Mouse (Mus musculus): ENCODE results near the gene Entpd6.

Entpd6 gene

DNA sequence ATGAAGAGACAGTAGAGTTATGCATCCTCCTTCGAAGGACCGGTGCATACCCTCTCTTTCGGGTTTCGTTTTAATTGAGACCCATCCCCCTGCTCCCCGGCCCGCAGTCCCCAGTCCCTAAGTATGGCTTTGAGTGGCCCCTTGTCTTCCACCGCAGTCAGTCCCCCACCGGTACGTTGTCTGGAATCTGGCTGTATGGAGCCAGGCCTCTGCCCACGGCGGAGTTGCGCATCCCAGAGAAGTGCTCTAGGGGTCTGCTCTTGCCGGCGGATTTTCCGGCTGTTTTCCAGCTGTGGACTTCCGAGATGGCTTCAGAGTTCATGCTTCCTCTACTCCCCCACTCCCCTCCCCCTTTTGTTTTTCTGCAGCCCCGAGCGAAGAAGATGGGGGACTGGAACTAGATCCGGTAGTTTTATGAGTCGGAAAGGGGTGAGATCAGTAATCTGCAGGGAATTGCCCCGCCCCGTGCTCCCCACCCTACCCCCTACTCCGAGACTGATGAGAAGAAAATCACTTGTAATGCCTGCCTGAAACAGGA lies 38.5 kb downstream of the Entpd6 start:
- peak; percentile 58 for DNase-seq (ENCODE audit: low spot score)

DNA sequence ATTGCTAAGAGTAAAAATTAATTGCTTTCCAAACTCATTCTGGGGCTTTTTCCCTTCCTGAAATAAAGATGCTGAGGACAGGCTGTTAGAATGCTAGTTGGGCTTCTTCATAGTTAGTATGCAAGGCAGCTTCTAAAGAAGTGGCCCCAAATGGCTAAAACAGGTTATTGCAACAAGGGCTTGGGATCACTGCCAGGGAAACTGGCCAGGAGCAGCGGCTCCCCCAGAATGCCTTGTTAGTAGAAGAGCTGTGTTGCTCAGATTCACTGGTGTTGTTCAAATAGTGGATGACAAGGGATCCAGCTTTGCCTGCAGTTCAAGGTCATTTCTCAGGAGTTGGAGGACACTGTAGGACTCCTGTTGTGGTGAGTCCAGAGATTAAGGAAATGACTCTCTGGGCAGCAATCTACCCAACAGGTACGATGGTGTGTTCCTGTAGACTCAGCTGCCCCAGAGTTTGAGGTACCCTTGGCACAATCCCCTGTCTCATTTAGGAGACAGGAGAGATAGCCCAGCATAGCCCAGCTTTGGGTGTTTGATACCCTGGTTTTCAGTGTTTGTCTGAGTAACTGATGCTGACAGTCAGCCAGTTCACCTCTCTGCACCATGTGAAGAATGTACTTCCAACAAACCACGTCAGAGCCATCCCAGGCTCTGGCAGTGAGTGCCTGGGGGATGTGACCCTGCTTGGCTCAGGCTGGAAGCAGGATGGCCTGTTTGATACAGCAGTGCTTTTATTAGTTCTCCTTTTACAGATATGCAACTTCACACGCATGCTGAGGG lies 40.1 kb downstream of the Entpd6 start:
- no peak for DNase-seq (ENCODE audit: low spot score)

DNA sequence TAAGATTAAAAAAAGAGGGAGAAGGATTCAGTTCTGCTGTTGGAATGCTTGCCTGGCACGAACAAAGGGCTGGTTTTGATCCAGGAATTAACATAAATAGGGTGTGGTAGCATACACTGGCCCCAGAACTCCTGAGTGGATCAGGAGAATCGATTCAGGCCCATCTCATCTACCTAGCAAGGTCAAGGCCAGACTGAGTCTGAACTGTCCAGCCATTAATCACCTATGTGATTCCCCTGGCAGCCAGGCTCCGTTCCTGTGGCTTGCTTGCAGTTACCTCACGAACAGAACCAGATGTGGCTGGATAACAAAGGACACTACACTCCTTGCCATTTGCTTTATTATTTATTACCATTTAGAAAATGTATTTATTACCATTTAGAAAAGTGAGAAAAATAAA lies 44.5 kb downstream of the Entpd6 start:
- DNase-seq (ENCODE audit: low spot score) = no peak

DNA sequence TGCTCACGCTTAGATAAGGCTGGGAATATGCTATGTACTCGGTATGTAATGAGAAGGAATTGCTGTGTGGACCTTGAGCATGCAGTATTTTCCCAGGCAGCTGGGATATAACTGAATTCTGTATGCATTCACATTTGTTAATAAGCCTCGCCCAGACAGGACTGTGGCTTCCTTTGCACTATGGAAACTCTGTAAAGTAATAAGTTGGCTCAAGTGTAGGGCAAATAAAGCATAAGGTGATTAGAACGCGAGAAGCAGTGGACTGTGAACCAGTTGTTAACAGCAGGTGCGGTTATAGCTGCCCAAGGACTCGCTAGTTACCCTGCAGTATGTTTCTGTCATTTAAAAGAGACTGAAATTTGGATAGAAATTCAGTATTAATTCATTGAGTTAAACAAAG lies 49.2 kb downstream of the Entpd6 start:
- DNase-seq (ENCODE audit: low spot score) = no peak

GRCm38 (mm10) chr2:150800616-150801015 lies 51.8 kb downstream of the Entpd6 start:
- DNase-seq (ENCODE audit: low spot score) = no peak

DNA sequence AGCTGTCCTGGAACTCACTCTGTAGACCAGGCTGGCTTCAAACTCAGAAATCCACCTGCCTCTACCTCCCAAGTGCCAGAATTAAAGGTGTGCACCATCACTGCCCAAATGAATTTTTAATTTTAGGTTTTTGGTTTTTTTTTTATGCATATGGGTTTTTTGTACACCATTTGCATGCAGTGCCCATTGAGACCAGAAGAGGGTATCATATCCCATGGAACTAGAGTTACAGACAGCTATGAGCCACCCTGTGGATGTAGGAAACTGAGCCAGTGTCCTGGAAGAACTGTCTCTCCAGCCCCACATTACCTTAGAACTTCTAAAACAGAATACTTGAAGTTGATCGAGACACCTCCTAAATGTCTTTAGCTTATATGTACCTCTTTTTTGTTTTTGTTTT lies 54.2 kb downstream of the Entpd6 start:
- DNase-seq (ENCODE audit: low spot score) = peak; percentile 54

DNA sequence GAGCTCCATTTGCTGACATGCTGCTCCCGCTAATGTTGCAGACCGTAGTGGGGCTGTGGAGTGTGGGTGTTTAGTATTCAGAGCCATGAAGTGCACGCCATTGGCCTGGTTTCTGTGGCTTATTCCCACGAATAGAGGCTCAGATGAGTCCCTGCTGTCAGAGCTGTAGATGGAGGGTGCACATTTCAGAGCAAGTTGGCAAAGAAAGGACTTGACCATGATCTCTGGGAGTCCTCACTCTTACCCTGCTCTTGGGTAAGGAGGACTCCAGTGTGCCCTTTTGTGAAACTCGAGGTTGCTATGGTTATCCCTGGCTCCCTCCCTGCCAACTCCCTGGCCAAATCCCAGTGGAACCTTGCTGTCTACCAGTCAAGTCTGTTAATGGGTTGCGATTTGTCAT lies 59.5 kb downstream of the Entpd6 start:
- DNase-seq (ENCODE audit: low spot score) = no peak

DNA sequence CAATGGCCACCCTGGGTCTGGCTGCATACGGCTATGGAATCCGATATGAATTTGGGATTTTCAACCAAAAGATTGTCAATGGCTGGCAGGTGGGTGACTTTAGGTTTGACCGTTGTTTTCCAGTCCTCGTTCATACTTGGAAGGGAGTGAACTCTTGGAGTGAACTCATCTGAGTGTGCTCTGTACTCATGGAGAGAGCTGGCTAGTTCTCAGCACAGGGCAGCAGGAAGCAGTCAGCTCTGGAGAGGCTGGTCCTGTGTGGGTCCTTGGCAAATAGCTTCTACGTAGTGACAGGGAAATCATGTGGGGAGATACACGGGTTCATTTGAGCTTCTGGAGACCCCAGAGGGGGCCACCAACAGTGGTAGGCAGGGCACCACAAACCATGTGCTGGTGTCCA lies 60.0 kb downstream of the Entpd6 start:
- no peak for DNase-seq (ENCODE audit: low spot score)

DNA sequence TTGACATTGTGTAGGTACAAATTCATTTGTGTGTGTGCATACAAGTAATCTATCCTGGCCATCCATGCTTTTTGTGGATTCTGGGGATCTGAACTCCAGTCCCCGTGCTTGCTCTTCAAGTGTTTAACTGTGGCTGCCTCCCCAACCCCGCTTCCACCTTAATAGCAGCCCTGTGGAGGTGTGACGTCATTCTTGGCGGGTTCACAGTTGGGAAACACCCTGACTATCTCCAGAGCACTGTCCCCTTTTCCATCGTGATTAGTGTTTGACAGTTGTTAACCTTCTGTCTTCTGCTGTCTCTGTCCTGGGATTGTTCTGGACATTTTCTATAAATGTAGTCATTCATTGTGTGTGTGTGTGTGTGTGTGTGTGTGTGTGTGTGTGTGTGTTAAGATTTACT lies 61.8 kb downstream of the Entpd6 start:
- DNase-seq (ENCODE audit: low spot score) = no peak

DNA sequence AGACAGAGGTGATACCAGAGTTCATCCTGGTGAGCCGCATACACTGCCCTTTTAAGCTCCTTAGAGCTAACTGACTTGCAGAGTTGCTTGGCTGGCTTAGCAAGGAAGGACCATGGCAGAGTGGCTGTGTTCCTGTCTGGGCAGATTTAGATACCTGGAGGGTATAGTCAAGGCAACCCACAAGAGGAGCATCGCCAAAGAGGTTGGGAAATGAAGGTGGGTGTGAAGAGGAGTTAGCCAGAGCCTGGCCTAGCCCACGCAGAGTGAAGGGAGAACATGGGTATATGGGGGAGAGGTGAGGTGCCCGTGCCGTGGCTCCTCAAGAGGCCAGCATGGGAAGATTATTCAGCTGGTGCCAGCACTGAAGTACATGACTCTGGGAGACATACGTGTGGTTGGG lies 64.0 kb downstream of the Entpd6 start:
- no peak for DNase-seq (ENCODE audit: low spot score)

- DNase-seq (ENCODE audit: low spot score) = no peak
Measured at GRCm38 (mm10) chr2:150816676-150817402, 68.0 kb downstream of the Entpd6 start.

DNA sequence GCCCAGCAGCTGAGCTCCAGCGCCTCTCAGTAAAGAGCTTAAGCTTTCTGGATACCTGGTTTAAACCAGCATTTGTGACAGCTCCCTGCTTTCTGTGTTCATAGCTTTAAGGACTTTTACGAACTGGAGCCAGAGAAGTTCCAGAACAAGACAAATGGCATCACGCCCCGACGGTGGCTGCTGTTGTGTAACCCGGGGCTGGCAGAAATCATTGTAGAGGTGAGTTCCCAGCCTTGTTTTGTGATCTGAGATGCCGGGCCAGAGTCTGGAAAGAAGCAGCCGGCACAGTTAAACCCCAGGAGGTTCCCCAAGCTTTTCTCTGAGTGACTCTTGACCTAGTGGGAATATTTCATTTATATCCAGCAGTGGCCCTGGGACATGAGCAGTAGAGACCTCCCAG lies 69.9 kb downstream of the Entpd6 start:
- DNase-seq (ENCODE audit: low spot score) = no peak

DNA sequence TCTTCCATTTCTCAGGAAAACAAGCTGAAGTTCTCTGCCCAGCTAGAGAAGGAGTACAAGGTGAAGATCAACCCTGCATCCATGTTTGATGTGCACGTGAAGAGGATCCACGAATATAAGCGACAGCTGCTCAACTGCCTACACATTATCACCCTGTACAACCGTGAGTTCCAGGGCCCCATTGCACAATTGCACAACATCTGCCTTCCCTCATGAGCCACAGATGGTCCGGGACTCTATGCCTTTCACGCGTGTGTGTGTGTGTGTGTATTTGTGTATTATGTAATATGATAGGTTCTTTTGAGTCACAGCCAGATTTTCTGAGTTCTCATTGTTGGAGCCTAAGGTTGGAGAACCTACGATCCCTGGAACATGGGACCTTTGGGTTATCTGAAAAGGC lies 71.9 kb downstream of the Entpd6 start:
- no peak for DNase-seq (ENCODE audit: low spot score)
